Mouse (Mus musculus): ENCODE measurements around the gene Zfp36. TPM values are rescaled to one million over a fixed set of nuclear protein-coding genes. Genes with fewer than 3 reads are reported as not detected.
A peak's percentile ranks its signal among the peaks of the same experiment; 100 is the strongest.

Zfp36 gene
- total RNA-seq, 4 experiments from 2014 or later, result 6.5 to 25.6 (median 9.0) TPM

DNA sequence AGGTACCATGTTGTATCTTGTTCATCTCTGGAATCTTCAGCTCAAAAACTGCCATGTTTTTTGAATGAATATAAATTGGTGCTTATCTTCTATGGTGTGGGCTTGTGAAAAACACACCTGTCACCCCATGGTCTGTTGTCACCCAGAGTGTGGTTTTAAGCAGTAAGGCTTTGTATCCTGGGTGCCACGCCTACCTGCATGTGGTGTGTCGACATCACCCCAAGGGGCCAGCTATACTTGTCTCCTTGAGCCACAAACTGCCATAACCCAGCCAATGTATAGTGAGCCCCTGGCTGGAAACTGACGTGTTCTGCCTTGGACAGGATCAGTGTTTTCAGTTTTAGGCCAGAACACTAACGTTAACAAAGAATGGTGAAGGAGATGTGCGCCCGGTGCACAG is 4.1 kb upstream of the Zfp36 start:
- DNase-seq (ENCODE audit: low spot score in 2 of 2), result no peak

DNA sequence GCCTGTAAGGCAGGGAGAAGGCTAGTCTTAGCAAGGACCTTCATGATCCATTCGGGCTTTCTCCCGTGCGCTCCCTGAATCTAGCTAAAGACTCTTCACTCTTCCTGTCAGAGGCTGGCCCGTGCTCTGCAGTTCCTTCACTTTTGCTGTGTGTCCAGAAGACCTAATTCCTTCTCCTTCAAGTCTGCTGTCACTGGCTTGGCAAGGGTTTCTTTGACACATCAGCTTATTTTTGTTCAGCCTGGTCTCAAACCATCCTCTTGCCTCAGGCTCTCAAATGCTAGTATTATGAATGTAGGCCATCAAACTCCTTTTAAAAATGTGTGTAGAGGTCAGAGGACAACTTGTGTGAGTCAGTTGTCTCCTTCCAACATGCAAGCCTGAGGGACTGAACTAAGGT is 3.6 kb upstream of the Zfp36 start:
- DNase-seq (ENCODE audit: low spot score in 2 of 2), result no peak

DNA sequence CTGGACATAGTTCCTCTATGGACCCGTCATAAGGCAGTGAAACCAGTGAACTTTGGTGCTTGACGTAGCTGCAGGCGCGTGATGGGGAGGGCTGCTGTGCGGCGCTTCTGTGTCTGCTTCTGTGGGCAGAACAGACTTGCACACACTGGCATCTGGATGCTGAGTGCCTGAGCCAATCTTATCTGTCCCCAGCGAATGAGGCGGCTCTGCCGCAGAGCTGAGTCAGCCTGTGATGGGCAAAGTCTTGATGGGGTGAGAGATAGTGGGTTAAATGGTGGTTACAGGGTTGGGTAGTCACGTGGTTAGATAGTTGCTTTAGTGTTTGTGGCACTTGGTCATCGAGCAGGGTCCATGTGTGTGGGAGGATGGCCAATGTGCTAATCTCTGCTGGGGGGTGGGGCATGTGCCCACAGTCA is 2.9 kb upstream of the Zfp36 start:
- no peak for DNase-seq (ENCODE audit: low spot score in 2 of 2)

DNA sequence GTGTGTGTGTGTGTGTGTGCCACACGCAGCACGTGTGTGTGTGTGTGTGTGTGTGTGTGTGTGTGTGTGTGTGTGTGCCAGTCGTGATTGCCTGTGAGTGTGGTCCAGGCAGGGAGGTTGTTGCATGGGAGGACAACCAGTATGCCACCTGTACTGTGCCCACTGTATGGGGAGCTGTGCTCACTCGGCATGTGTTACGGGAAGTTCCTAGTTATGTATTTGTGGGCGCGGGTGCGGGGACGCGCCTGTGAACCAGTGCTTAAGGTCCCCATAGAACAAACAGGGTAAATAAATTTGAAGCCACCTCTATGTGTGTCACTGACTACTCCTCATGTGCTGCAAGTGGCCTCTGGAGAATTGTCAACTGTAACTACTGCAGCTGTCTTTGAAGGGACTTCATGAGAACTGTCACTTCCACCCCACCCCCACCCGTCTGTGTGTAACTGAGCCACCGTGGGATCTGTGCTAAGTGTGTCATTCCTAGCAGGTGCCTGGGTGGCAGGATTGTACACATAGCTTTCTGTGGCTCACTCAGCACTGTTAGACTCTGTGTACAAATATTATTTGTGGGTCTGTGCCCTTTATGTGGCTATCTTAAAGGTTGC is 2.4 kb upstream of the Zfp36 start:
- no peak for DNase-seq (ENCODE audit: low spot score in 2 of 2)

DNA sequence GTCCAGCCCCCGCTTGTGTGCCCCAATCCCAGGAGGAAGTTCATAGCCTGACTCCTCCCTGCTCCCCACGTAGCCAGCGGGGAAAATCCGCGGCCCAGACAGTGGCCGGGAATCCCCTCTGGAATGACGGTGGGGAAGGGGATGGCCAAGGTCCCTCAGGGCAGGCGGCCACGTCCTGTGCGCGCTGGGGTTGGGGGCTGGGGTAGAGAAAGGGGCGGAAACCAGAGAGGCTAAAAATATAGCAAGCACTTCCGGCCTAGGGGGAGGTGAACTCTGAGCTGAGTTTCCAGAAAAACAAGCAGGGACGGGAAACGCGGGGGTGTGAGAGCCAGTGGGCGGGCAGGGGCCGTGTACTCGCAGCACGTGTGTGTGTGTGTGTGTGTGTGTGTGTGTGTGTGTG is 1.9 kb upstream of the Zfp36 start:
- peak; percentile 80 for DNase-seq (ENCODE audit: low spot score in 2 of 2)

DNA sequence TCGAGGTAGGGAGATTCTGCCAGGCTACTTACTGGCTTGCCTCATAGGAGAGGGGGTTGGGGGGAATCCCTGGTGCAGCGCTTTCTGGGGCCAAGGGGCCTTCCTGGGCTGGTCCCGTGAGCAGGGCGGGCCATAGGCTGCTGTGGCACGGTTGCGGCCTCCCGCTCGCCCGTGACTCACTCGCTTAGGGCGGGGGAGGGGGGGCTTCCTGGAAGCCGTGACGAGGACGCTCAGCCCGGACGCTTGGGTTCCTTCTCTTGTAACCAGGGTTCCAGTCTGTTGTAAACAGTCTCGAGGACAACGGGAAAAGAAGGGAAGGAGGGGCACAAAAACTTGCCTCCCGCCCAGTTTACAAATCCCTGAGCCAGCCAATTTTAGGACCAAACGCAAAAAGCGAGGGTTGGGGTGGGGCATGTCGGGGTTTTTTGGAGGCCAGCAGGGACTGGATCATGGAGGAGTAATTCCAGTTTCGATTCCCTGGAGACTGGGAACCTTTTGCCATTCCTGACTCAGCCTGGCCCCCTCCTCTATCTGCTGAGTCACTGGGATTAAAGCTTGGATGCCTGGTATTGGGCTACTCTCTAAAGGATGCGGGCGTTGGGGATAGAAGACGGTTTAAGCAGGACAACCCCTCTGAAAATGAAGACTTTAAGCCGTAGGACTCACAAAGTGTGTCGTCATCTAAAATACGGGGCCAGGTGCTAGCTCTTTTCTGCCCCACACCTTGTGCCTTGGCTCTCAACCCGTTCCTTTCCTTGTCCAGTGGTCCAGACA is 1.2 kb upstream of the Zfp36 start:
- peak; percentile 82 for DNase-seq (ENCODE audit: low spot score in 2 of 2)

DNA sequence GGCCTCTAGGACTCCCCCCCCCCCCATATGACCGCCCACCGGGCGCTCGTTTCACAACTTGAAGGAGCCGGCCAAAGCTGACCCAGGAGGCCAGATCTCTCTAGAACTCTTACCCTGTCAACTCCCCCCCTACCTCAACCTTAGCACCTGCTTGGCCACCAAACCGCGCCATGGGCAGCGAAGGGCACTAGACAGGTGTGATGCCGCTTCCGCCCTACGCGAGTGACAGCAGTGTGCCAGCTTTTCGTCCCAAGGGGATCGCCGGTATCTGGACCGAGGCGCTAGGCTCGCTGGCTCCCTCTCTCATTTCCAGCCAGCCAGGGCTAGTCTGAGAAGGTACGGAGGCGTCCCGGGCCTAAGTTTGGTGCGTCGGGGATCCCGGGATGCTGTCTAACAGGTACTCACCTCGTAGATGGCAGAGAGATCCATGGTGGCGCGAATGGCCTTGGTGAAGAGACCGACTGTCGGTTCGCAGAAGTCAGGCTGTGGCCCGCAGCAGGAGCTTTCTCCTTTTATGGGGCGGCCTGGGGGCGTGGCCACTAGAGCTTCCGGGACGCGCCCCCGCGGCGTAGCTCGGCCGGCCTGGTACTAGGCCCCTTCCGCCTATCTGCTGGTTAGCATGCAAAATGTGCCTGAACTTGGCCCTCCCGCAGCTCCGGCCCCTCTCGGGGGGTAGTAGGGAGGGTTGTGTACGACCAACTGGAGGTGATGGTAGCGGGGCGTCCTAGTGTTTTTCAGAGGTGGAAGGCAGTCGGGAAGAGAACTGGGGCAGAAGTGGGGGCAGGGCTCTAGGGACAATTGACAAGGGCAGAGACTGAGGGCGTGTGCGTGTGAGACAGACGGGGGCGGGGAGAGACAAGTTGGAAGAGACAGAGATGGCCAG is 1.0 kb downstream of the Zfp36 start:
- DNase-seq (ENCODE audit: low spot score in 2 of 2), result peak; percentile 94 to 95

DNA sequence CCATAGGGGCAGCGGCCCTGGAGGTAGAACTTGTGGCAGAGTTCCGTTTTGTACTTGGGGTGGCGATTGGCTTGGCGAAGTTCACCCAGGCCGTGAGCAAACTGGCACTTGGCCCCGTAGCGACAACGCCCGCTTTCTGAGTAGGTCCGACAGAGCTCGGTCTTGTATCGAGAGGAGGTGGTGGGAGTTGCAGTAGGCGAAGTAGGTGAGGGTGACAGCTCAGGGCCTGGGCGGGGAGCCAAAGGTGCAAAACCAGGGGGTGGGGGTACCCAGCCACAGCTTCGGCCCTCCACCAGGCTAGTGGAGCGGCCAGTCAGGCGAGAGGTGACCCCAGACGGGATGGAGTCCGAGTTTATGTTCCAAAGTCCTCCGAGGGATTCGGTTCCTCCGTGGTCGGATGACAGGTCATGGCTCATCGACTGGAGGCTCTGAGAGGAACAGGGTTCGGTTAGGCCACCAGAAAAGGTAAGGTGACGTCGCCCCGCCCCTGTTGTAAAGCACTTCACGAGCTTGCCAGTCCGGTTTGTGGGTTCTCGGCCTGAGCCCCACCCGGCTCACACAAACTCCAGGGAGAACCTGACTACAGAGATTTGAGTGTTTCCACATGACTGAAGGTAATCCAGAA is 1.9 kb downstream of the Zfp36 start:
- DNase-seq (ENCODE audit: low spot score in 2 of 2), result peak; percentile 57 to 67

DNA sequence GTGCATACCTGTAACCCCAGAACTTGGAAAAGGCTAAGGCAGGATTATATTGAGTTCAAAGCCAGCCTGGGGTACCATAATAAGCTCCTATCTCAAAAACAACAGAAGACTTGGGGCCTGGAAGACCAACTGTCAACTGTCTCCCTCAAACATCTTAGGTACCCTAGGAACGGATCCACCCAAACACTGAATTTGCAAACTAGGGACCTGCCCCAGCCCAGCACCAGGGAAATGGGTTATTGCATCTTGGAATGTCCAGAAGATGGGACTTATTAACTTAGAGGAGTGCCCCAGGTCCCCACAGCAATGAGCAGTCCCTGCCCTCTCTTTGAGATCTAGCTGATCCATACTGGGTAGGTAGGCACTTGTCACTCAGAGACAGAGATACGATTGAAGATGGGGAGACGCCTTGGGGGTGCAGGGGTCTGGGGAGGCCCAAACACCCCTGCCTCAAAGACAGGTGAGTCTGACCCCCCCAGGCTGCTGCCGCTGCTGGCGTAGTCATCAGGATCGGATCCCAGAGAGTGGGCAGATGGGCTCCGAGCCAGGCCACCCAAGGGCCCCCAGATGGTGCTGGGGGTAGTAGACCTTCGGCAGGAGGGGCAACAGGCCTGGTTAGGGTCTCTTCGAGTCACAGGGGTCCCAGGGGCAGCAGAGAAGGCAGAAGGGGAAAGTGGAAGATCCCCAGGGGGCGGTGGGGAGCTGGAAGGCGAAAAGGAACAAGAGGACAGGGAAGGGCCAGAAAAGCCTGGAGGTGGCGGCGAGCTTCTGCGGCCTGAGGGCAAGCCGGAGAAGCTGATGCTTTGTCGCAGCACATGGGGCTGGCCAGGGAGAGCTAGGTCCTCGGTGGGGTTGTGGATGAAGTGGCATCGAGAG is 2.6 kb downstream of the Zfp36 start:
- no peak for DNase-seq (ENCODE audit: low spot score in 2 of 2)

DNA sequence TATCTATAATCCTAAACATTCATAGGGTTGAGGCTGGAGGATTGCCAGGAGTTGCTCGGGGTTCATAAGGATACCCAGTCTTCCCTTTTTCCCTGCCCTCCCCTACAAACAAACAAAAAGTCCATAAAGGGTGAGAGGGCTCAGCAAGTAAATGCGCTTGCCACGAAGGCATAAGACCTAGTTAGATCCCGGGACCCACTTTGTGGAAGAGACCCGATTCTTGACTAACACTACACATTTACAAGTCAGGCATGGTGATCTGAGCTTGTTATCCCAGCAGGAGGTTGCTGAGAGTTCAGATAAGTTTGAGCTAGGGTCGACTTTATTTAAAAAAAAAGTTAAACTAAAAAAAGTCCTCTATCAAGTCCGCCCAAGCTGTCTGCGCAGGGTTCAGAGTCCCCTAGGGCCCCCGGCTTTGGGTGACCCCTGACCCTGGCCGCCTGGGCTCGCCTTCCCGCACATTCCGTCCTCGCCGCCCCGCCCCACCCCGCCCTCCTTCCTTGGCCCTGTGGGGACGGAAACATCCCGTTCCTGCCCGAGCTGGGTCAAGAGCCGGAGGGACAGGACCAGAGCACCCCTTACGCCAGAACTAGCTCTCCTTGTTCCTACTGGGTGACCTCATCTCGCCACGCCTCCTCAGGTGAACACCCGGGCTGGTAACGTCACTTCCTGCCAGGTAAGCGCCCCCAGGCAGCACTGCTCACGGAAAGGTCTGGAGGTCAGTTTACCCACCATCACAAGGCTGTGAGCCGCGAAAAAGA is 3.9 kb downstream of the Zfp36 start:
- DNase-seq (ENCODE audit: low spot score in 2 of 2), result peak; percentile 79 to 82

DNA sequence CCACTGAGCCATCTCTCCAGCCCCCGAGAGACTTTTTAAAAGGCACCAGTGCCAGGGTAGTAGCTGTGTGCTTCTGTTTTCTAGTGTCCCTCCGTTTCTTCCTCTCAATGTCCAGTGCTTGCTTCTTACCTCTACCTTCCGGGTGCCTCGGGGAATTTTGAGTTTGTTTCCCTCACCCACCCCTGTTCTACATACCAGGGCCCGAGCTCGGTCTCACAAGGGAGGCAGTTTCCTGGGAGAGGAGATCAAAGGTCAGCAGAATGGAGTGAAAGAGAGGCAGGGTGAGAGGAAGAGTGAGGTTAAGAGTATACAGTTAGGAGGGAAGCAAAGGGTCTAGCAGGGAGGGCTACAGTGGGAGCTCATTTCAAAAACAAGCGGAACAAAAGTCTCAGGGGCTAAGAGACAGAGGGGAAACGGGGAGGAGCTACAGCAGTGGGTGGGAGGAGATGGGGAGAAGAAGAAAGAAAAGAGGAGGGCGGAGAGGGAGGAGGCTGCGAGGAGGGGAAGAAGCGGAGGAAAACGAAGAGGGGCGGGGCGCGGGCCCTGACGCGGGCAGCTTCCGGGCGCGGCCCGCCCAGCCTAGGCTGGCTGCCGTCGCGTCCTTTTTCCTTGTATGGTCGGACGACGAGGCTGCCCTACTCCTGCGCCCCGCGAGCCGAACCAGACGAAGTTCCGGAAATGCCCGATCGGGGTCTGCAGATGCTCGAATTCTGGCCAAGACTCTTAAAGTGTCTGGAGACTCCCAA is 4.7 kb downstream of the Zfp36 start:
- DNase-seq (ENCODE audit: low spot score in 2 of 2), result peak; percentile 90 to 91

DNA sequence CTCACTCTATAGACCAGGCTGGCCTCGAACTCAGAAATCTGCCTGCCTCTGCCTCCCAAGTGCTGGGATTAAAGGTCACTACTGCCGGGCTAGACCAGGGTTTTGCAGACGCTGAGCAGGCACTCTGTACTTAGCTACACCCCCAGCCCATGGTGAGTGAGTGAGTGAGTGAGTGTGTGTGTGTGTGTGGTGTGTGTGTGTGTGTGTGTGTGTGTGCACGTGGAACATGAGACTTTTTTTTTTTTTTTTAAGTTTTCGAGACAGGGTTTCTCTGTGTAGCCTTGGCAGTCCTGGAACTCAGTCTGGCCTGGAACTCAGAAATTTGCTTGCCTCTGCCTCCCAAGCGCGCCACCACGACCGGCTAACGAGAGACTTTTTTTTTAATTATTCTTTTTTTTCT is 5.4 kb downstream of the Zfp36 start:
- DNase-seq (ENCODE audit: low spot score in 2 of 2), result no peak

DNA sequence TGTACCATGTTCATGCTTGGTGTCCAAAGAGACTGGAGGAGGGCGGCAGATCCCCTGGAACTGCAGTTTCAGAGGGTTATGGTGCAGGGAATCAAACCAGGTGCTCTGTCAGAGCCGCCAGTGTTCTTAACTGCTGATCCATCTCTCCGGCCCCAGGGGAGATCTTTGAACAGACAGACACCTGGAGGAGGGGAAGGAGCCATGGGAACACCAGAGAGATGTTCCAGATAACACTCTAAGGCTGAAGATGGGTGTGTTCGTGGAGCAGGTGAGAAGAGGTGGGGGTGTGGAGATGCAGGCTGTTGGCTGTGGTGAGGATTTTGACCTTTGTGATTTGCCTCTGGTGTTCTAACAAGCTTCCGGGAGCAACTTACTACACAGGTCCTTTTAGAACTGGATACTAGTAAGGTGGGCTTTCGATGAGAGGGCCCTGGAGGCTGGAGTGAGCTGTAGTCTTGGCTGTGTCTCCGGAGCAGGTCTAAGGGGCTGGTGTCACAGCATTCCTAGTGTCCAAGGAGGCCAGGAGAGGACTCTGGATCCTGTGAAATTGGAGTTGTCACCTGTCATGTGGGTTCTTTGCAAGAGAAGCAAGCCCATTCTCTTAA is 6.1 kb downstream of the Zfp36 start:
- DNase-seq (ENCODE audit: low spot score in 2 of 2), result no peak

DNA sequence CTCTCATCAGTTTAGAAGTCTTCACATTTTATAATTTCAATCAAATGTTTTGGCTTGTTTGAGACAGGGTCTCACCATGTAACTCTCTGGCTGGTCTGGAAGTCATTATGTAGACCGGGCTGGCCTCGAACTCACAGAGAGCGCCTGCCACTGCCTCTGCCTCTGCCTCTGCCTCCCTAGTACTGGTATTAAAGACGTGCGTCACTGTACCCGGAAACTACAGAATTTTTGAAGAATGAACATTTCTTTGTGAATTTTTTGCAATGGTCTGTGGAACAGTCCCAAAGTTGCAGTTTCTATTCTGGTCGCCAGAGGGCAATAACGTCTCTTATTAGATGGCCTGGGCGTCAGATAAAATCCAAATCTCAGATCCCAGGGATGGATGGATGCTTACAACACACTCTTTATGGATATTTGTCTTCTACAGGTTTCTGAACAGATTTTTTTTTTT is 6.9 kb downstream of the Zfp36 start:
- DNase-seq (ENCODE audit: low spot score in 2 of 2), result peak; percentile 68 to 72

DNA sequence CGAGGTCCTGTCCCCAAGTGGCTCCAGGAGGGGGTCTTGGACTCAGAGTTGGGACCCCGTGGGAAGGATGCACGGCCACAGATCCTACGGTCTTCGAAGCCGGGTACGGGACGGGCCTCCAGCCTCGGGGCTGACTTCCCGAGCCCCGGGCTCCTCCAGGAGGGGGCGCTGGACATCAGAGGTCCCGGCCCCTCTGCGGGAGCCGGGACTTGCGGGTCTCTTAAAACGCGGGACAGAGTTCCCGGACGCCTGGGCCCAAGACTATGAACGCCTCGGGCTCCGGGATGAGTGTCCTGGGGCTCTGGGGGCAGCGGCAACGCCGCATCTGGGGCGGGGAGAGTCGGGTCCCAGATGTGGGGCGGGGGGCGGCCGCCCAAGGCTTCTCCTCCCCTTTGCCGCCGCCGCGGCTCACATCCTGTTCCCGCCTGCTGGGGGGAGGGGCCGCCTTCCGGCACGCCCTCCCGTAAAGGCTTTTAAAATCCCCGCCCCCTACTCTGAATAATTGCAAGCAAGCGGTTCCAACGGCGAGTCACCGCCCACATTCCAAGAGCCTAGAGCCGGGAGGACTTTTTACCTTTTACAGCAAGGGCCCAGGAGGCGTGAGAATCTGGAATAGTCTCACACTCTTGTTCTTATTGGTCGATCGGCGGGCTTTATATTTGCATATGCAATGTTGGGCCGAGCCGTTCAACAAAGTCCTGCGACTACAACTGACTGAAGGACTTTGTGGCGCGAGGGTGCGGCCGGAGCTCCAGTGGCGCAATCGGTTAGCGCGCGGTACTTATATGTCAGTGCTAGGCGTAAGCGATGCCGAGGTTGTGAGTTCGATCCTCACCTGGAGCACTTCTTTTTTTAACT is 7.6 kb downstream of the Zfp36 start, which contains the start of gene Plekhg2:
Plekhg2 (minus strand) TSS at position 349 of the 858 bp plus-strand sequence.
- DNase-seq (ENCODE audit: low spot score in 2 of 2), result peak; percentile 95 to 97

DNA sequence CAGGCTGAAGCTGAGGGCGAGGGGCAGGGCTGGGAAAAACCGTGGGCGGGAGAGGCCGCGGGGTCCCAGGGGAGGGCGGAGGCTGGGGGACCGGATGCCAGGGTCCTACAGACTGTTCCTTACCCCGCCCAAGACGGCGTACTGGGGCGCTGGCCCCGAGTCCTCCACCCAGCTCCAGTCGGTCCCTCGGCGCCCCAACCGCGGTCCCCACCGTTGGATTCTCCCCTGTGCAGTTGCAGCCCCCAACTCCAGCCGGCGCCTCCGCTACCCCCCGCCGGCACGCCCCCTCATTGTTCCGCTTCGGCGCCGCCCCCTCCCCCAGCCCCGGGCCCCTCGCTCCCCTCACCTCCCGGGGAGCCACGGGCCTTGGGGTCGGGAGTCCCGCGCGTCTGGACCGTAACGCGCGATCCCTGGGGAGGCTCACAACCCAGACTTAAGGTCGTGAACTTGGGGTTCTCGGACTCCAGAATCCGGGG is 8.5 kb downstream of the Zfp36 start:
- DNase-seq (ENCODE audit: low spot score in 2 of 2), result peak; percentile 64 to 65

DNA sequence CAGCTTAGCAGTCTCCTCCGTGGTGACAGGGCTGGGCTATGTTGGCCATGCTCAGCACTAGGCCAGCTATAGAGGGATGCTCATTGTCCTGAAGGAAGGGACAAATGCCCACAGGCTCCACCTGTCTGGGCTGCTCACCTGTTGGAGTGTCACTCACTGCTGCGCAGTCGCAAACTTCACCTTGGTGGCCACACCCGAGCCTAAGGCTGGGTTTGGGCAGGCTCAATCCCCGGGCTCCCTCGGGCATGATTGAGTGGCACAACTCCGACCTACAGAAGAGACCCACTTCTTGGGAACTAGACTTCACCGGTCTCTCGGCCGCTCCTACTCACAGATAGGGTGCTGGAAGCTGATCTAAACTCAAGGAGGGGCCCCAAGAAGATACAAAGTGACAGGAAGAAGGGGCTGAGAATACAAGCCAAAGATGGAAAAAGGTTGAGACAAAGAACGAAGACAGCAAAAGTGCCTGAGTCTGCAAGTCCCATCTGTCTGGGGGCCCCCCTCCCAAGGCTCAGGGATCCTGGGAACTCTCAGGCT is 9.0 kb downstream of the Zfp36 start:
- no peak for DNase-seq (ENCODE audit: low spot score in 2 of 2)
